Mouse (Mus musculus) induced T-regulatory cell, adult 2 months (primary cell): ENCODE results near the gene A830031A19Rik.

Source experiments
- DNase-seq: peaks from one replicate; pipeline ENCODE4 v3.0.0-alpha.2; 2012; ENCODE audit warnings: low read depth

Gene A830031A19Rik

DNA sequence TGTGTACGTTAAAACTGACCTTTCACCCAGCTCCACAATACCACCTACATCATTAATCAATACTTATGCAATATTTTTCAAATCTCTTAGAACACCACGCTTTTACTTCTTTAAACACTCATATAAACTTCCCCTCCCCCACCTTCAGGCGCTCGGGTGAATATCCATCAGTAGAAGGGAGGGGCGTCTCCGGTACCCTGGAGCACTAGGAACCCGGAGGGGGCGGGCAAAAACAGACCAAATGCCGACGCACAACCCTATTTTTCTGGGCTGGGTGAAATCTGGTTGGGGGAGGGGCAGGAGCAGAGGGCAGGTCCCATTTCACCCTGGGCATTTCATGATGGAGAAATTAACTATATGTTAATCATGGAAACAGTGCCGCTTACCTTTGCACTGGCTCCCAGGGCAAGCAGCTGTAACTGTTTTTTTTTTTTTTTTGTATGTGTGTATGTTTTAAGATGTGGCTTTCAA, at the start of gene A830031A19Rik:
TSS of gene A830031A19Rik (minus strand) at position 421 of the 471 bp plus-strand sequence.
- peak; percentile 19 for DNase-seq

DNA sequence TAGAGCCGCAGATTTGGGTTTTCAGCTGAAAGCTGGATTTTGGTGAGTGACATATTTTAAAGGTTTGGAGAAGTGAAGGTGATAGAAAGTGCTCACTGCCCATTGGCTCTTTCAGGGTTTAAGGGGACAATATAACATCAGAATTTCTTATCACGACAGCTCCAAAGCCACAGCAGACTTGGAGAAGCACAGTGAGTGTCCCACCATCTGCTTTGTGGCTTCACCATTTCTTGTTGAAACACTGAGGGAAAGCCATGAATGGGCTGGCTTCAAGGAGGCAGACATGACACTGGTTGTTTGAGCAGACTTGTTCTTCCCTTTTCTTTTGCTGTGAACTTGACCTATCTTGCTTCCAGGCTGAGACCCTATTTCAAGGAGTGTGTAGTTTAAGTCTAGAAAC, 49.1 kb upstream of the A830031A19Rik start:
- no peak for DNase-seq

DNA sequence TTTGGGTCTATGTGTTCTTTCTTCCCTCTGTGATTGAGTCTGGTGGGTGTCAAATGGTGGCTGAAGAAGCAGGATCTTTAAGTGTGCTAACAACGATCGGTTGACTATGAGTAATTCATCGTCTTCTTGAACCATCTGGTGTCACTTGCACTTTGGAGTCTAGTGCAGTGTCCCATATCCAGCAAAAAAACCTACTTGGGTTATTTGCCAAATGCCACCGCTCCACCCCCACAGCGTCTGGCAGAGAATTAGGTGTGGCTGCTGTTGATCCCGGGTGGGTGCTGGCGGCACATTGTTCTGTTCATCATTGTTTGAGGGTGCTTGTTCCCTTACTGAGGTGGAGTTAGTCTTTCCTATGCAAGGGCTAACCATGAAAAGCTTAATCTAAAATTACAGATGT, 48.0 kb upstream of the A830031A19Rik start:
- DNase-seq = no peak

DNA sequence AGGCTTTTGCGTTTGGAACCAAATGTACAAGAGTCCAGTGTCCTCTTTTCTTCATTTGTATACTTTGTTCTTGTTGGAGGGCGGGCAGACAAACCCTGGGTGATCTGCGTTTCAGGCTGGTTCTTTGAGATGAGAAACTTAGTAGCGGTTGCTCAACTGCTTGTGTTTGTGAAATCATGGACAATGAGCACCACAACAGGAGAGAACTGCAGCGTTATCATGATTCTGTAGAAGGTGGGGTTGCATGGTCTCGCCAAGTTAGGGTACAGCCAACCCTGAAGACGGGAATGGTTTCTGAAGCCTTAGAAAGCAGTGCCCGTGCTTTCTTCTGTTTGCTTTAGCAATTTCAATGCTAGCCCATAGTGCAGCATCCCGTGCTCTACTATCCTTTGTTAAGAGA, 46.3 kb upstream of the A830031A19Rik start:
- DNase-seq = no peak

DNA sequence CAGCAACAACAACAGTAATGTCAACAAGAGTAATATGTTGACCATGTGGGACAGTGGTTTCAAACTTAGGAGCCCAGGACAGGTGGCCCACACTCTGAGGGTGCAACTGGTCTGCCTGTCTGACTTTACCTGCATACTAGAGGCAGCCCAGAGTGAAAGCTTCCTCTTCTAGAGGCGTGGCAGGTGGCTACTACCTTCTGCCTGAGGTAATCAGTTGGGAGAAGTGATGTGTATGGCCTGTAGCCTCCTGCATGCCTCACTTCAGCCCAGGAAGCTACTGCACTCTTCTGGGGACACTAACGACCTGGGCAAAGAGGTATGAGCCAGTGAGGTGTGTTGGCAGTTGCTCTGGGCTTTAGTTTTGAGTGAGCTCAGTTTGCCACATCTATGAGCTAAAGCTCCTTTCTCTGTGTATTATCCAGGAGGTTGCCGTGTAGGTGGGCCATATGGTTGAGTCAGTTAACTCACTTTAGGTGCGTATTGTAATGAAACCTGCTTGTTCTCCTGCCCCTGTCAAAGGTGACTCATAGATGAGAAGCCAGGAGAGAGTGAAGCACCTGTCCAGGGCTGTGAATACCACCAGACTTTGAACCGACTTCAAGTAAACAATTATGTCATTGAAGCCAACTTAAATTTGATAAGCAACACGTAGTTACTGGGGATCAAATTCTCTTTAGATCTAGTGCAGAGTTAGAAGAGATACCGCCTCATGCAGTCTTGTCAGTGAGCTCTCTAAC, 41.9 kb upstream of the A830031A19Rik start:
- DNase-seq = no peak

DNA sequence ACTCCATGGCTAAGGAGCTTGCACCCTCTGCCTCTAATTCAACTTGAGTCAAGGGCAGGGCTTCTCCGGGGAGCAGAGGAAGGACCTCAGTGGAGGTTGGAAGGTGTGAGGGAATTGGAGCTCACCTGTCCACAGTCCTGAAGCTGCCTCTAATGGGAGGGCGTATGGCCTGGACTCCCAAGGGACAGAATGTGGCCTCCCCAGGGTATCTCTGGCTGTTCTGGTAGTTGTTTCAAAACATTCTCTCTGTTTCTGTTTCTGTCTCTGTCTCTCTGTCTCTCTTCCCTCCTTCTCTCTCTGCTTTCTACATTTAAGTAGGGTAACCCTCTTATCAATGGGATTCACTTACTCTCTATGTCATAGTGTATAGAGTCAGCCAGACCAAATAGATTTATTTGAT, 41.2 kb upstream of the A830031A19Rik start:
- DNase-seq = no peak

DNA sequence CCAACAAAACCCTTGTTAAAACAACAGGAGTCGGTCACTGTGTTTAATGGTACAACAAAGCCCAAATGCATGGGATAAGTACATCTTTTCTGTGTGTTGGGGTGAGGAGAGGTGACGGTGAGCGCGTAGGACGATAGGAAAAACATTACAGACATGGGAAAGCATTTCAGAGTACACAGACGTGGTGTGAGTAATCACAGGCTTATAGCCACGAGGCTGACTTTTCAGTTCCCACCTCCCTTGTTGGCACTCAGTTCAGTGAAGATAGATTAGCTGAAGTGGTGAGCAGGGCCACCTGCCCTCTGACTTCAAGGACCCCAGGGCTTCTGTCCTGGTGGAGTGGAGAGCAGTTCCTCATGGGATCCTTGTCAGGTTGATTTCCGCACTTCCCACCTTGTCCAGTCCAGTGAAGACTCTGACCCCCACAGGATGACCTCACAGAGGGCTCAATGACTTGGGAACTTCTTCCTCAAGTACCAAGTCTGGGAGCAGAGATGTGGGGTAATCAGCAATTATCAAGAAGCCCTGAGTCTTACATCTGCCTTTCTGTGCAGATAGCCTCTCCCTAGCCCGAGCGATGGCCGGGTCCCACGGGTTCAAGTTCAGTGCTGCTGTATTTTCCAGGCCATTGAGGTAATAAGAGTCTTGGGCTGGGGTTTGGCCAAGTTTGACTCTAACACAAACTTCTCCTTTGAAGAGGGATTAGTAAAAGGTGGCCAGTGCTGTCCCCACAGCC, 40.3 kb upstream of the A830031A19Rik start:
- no peak for DNase-seq

DNA sequence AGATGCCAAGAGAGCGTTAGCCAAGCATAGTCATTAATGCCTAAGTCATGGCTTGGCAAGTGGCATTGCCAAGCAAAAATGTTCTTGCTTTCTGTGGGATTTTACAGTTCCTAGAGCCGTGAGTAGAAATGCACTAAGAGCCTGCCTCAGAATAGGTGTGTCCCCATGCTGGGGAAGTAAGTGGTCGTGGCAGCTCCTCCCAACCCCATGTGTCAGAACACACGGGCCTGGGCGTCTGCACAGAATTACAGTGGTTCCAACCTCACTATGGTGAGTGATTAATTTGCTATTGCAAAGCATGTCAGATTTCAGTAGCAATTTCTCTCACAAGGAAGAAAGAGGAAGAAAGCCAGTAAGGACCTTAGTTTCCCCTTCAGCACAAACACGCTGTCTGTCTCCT, 36.9 kb upstream of the A830031A19Rik start:
- DNase-seq = no peak

DNA sequence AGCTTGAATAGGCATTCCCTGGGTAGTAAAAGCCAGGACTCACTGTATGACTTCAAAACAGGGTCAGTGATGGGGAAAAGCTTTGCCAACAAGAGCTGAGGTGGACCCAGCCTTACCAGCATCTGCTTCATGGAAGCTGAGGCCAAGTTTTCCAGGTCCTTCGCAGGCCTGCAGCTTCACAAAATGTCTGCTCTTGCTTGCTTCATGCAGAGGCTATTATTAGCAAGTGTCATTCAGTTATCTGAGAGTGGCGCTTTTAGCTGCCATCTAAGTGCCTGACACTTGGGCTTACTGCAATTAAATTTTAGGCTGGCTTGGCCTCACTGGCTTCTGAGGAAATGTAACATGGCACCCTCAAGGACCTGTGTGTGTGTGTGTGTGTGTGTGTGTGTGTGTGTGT, 35.3 kb upstream of the A830031A19Rik start:
- DNase-seq = no peak

DNA sequence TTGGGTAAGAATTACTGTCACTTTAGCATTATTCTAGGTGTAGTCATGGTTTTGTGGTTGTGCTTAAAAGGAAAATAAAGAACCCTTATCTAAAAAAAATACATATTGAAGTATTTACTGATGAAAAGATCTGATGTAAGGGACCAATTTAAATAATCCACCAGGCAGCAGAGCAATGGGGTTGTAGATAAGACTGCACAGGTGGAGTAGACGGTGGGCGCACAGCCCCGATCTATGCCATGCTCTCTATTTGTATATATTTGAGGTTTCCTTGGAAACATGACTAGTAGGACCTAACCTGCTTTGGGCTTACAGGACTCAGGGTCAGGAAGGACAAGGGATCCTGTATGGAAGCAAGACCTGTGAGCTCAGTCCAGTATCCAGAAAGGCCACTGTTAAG, 34.5 kb upstream of the A830031A19Rik start:
- no peak for DNase-seq

DNA sequence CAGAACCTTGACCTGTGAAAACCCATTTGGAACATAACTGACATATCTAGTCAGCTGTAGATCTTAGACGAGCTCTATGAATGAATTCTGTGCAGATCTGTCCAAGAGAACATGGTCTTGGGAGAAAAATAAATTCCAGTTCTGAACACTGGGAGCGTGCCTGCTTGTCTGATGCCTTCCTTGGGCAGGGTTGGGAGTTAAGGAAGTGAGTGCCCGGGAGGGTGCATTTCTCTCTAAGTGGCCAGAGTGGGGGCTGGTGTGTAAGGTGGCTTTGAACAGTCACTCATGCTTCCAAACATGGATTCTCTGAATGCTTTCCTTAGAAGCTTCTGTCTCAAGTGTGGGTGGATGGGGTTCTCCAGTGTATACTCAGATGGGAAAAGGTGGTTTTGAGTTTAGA, 34.1 kb upstream of the A830031A19Rik start:
- DNase-seq = no peak

DNA sequence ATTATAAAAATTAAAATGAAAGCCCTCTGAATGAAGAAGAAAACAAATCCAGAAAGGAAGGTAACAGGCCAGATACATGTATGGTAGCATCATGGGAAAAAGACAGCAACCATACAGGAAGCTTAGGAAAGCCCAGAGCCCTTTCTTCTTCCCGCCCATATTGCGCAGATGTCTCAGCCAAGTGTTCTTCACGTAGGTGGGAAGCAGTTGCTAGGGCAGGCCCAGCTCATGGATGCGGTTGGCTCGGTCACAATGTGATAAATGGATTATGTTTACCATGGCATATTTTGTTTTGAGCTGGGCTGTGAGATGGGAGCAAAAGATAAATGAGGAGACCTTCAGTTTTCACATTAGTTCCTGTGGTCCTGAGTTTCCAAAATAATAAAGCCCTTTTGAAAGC, 32.6 kb upstream of the A830031A19Rik start:
- DNase-seq = no peak

DNA sequence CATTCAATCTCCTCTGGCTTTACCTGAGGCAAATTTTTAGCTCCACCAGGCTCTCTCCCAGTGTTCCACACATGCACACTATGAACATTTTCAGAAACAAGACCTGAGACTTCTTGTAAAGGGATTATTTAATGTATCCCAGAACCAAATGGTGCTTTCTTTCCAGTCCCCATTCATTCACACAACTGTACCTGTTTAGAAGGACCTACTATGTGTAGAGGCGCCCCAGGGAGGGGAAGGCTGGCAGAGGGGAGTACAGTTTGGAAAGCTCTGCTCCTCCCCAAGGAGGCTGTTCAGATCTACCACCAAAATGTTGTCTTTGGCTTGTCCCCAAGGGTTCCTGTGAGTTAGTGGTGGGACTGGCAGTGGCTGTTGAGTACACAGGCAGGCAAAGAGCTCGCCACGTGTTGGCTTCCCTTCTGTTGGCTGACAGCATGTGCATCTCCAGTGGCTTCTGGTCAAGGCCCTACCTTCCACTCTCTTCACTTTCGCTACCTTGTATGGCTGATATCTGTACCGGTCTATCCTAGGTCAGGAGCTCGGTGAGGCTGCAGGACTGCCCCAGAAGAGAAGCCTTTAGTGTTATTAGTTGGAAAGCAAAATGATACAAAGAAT, 28.4 kb upstream of the A830031A19Rik start:
- DNase-seq = no peak

DNA sequence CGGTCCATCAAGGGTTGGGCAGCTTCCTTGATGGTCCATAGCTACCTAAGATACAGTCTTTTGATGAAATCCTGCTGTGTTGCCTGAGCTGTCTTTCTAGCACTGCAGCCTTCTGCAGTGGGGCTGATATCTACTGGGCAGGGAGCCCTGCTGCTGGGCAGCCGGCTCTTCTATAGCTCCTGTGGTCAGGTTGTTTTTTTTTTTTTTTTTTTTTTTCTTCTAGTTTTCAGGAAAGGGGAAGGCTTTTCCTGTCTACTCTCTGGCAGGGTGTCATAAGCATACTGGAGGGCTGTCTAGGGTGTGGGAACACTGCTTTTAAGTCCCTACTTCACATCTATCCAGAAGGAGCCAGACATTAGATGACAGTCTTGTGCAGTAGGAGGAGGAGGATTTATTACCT, 27.5 kb upstream of the A830031A19Rik start:
- DNase-seq = no peak

DNA sequence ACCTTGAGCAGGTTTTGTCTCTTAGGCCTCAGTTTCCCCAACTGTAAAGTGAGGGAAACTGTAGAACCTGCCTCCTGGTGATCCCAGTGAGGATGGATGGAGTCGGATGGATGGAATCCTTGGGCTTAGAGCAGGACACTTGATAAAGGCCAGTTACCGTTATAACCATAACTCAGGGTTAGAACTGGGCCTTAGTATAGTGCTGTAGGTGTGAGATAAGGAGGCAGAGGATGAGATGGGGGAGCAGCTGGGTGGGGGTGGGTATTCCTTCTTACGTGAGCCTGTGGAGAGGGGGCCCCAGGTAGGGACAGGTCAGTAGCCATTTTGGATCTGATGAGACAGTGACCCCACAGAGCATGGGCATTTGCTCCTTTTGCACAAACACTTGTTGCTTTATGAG, 26.8 kb upstream of the A830031A19Rik start:
- DNase-seq = no peak

DNA sequence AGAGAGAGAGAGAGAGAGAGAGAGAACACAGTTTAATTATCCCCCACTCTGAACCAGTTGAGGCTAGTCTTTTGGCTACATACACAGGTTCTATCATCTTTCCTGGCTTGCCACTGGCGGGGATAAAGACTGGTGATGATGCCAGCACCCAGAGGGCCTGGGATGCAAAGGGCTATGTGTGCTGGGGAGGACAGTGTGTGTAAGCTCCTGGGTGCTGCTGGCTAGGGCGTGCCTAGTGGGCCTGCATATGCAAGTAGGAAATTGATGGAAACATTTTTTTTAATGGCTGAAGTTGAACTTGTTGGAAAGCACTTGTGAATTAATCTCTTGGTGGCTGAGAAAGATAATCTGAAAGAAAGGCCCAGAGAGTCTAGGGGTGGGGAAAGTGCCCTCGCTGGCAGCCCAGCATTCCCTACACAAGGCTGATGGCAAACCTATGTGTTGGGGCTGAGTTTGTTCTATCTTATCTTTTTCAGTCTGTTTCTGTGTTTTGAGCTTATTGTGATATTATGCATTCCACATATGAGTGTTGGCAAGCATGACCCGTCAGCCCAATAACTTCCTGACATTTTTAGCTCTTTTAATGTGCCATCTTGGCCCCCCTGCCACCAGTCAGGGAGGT, 25.7 kb upstream of the A830031A19Rik start:
- no peak for DNase-seq

DNA sequence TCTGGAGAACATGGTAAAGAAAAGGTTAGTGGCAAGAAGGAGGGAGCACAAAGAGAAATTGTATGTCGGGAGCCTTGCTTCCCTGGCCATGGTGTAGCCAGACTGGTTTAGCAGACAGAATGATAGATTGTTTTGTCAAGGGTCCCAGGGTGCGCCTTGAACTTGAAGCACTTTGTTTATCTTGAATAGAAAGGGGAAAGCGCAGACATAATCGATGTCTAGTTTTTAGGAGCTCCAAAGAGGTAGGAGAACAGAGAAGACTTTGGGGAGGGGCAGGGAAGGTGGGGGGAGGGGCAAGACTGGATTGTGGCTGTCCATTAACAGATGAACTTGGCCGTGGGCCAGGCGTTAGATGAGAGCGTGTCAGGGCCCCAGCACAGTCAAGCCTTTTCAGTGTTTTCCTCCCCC, 25.0 kb upstream of the A830031A19Rik start:
- no peak for DNase-seq

DNA sequence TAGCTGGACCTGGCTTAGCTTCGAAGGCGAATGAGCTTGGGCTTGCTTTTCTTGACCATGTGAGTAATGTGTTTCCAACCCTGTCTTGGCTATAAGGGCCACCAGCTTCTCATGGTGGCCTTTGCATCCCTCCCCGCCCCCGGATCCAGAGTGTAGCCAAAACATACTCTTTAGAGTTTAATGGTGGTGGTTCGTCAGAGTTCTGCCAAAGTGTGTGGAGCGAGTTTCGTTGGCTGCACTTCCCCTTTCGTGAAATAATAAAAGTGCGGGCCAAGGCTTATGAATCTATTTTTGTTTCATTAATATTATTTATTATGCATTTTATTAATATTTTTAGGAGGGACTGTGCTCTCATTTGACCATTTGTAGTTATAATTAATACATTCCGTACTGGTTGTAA, 24.4 kb upstream of the A830031A19Rik start:
- DNase-seq = no peak

DNA sequence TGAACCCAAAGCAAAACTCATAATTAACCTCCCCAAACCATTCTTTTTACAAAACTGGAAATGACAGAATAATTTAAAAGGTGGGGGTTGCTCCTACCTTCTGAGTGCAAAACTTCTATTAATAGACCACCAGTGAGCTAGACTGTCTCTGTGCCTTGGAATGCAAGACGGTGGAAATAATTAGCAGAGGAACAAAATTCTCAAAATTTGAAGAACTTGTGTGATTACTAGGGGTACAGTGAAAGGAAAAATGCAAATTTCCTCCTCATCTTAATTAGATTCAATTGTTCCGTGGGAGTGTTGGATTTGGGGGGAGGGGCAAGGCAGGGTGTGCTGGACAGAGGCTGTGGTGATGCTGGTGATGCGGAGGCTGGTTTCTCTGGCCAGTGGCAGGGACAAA, 23.8 kb upstream of the A830031A19Rik start:
- no peak for DNase-seq

DNA sequence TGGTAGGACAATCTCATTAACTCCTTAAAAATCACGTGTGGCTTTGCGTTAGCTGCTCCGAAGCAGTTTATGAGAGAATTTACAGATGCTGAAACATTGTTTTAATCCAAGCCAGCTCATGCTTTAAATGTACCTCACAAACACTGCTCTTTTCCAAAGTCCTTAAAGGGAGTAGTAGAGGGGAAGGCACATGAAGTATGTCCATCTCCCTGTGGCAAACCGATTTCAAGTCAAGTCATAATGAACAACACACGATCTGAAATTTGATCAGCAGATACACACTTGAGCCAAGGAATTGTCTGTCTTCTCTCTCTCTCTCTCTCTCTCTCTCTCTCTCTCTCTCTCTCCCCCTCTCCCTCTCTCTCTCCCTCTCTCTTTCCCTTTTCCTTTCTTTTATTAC, 23.2 kb upstream of the A830031A19Rik start:
- DNase-seq = no peak

DNA sequence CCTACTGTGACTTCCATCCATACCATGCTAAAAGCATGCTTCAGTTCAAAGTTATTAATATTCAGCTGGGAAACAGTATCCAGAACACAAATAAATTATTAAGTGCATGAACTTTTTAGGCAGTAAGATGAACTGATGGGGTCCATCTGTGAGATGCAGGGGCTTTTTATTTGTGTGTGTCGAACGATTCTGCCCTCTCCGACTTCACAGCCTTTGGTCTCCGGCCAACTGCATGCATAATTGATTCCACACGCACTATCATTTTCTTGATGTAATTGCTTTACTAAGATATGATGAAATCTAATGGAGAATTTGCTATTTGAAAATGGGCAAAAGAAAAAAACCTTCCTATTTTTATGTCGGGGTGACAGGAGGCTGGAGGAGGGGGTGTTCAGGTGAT, 22.2 kb upstream of the A830031A19Rik start:
- DNase-seq = no peak

DNA sequence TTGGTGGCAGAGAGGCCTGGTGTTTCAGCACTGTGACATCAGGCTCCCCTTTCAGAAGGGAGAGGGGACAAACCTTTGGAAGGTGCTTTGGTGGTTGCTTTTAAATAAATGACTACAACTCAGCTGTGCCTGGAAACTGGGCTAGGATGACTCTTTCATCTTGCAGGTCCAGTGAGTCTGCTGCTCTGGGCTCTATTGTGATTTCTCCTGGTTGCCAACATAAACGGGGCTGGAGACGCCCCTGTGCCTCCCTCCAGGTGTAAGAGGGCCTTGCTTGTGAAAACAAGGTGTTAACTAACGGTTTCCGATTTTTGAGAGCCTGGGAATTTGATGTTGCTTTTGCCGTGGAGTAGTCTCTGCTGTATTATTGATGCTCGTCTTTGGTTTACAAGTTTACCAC, 21.6 kb upstream of the A830031A19Rik start:
- no peak for DNase-seq
